Mouse (Mus musculus) stomach, embryonic 16.5 days (tissue): ENCODE data around the gene Fras1. TPM values are rescaled to one million over a fixed set of nuclear protein-coding genes. Genes with fewer than 3 reads are reported as not detected.

Experiments
- ATAC-seq: fragments of 200-750 bp; cut with Nextera tagmentation; 2 replicates; pipeline ENCODE4 v1.8.0; 2017; ENCODE audit warnings: moderate number of reproducible peaks, moderate TSS enrichment; ENCODE audit not compliant: insufficient read depth, low FRiP score
- H3K27ac ChIP-seq: fragments of 300-500 bp; sonication (generic); 2 replicates; pipeline ENCODE4 v1.5.1; 2014; ENCODE audit warnings: low read length
- H3K27me3 ChIP-seq: fragments of 300-500 bp; sonication (generic); 2 replicates; pipeline ENCODE4 v1.6.1; 2014; ENCODE audit warnings: low read length, control low read depth, mixed read lengths; ENCODE audit not compliant: control insufficient read depth, insufficient read depth
- H3K36me3 ChIP-seq: fragments of 300-500 bp; sonication (generic); 2 replicates; pipeline ENCODE4 v1.6.1; 2014; ENCODE audit warnings: low read length; ENCODE audit not compliant: control insufficient read depth, insufficient read depth
- H3K4me1 ChIP-seq: fragments of 300-500 bp; sonication (generic); 2 replicates; pipeline ENCODE4 v1.6.1; 2014; ENCODE audit warnings: low read length, control low read depth, mixed read lengths; ENCODE audit not compliant: control insufficient read depth, insufficient read depth
- H3K4me2 ChIP-seq: fragments of 300-500 bp; sonication (generic); 2 replicates; pipeline ENCODE4 v1.6.1; 2014; ENCODE audit warnings: low read depth, low read length, mixed read lengths
- H3K4me3 ChIP-seq: fragments of 300-500 bp; sonication (generic); replicated peaks from 2 replicates; pipeline ENCODE4 v1.5.1; 2014; ENCODE audit warnings: mild to moderate bottlenecking, low read length
- H3K9ac ChIP-seq: fragments of 300-500 bp; sonication (generic); 2 replicates; pipeline ENCODE4 v1.6.1; 2014; ENCODE audit warnings: low read length
- H3K9me3 ChIP-seq: fragments of 300-500 bp; sonication (generic); replicated peaks from 2 replicates; pipeline ENCODE4 v1.6.1; 2016; ENCODE audit warnings: low read length, control low read depth; ENCODE audit not compliant: control insufficient read depth
- WGBS: fragments of 180-500 bp; shearing (Covaris S2); extraction: QIAGEN DNeasy Blood & Tissue Kit; methylation state at CpG from one replicate; pipeline ENCODE4 v1.1.7; 2014; 5-methylcytosine and 5-hydroxymethylcytosine counted together
- polyA plus RNA-seq: library from polyadenylated mRNA; unstranded; fragments of >200 nt; fragmentation: Nextera tagmentation; extraction: Ambion mirVana; gene quantifications from 2 replicates; pipeline ENCODE4 v1.2.1, GENCODE M21; 2015

Gene Fras1
- polyA plus RNA-seq, 1 experiment from 2014 or later = 18.3 TPM

- H3K4me2 ChIP-seq = no peak overlapping the region
- H3K27me3 ChIP-seq = no peaks in the 10 kb centered on the region
- no peak overlapping the region for H3K9ac ChIP-seq
- no peaks in the 10 kb centered on the region for H3K9me3 ChIP-seq
- 77% methylated on average over 7 of the region's 7 CpGs for WGBS
- H3K36me3 ChIP-seq = no peaks in the 10 kb centered on the region
- H3K27ac ChIP-seq = no peak overlapping the region
- no peak for ATAC-seq
- no peaks in the 10 kb centered on the region for H3K4me1 ChIP-seq
- H3K4me3 ChIP-seq = no peak overlapping the region
These were observed 230.4 kb downstream of the Fras1 start for GRCm38 (mm10) chr5:96603974-96604769.

GRCm38 (mm10) chr5:96608036-96608435 is 234.3 kb downstream of the Fras1 start:
- WGBS = 67% methylated on average over 5 of the region's 5 CpGs
- Histone ChIP-seq H3K9me3 (no peaks in the 10 kb centered on the region), H3K4me1 (no peaks in the 10 kb centered on the region), H3K27ac (no peak overlapping the region), H3K4me3 (no peak overlapping the region), H3K9ac (no peak overlapping the region), H3K27me3 (no peaks in the 10 kb centered on the region), H3K36me3 (no peaks in the 10 kb centered on the region), H3K4me2 (no peak overlapping the region)
- no peak for ATAC-seq

- Histone ChIP-seq H3K4me3 (no peak overlapping the region), H3K4me2 (no peak overlapping the region), H3K27me3 (no peaks in the 10 kb centered on the region), H3K36me3 (no peaks in the 10 kb centered on the region), H3K9ac (no peak overlapping the region), H3K4me1 (no peaks in the 10 kb centered on the region), H3K27ac (no peak overlapping the region), H3K9me3 (no peaks in the 10 kb centered on the region)
- 56% methylated on average over 3 of the region's 3 CpGs for WGBS
- ATAC-seq = no peak
These were observed 235.0 kb downstream of the Fras1 start for GRCm38 (mm10) chr5:96608581-96609280.

GRCm38 (mm10) chr5:96612077-96612476 is 238.3 kb downstream of the Fras1 start:
- no peaks in the 10 kb centered on the region for H3K9me3 ChIP-seq
- H3K36me3 ChIP-seq = no peaks in the 10 kb centered on the region
- 79% methylated on average over 10 of the region's 10 CpGs for WGBS
- H3K9ac ChIP-seq = no peak overlapping the region
- H3K4me1 ChIP-seq = peaks cover 3% of the 10 kb centered on the region
- no peak for ATAC-seq
- H3K27me3 ChIP-seq = no peaks in the 10 kb centered on the region
- no peak overlapping the region for H3K27ac ChIP-seq
- H3K4me2 ChIP-seq = no peak overlapping the region
- H3K4me3 ChIP-seq = no peak overlapping the region

- H3K27me3 ChIP-seq = no peaks in the 10 kb centered on the region
These were observed 243.3 kb downstream of the Fras1 start for GRCm38 (mm10) chr5:96616954-96617646.

GRCm38 (mm10) chr5:96618008-96618407 is 244.3 kb downstream of the Fras1 start:
- no peak for ATAC-seq
- Histone ChIP-seq H3K27ac (no peak overlapping the region), H3K27me3 (no peaks in the 10 kb centered on the region), H3K4me3 (no peak overlapping the region), H3K36me3 (no peaks in the 10 kb centered on the region), H3K4me2 (no peak overlapping the region), H3K9me3 (no peaks in the 10 kb centered on the region), H3K9ac (no peak overlapping the region), H3K4me1 (peaks cover 11% of the 10 kb centered on the region)
- WGBS = 65% methylated on average over 2 of the region's 2 CpGs

More at GRCm38 (mm10) chr5:96616954-96617646, 243.3 kb downstream of the Fras1 start:
- no peak overlapping the region for H3K4me3 ChIP-seq
- peaks cover 8% of the 10 kb centered on the region for H3K4me1 ChIP-seq
- H3K9ac ChIP-seq = no peak overlapping the region
- peak; percentile 73 for ATAC-seq
- 31% methylated on average over 6 of the region's 6 CpGs for WGBS
- no peak overlapping the region for H3K4me2 ChIP-seq
- H3K27ac ChIP-seq = peak overlapping the region; percentile 64; the same call in 1 of the 2 replicates
- H3K9me3 ChIP-seq = no peaks in the 10 kb centered on the region
- H3K36me3 ChIP-seq = no peaks in the 10 kb centered on the region

GRCm38 (mm10) chr5:96620209-96620608 is 246.5 kb downstream of the Fras1 start:
- ATAC-seq = 0 out of 2 replicates have a peak, but pooled peaks have one; percentile 38
- Histone ChIP-seq H3K27ac (no peak overlapping the region), H3K9me3 (no peaks in the 10 kb centered on the region), H3K4me3 (no peak overlapping the region), H3K4me1 (peaks cover 13% of the 10 kb centered on the region), H3K9ac (no peak overlapping the region), H3K36me3 (no peaks in the 10 kb centered on the region), H3K27me3 (no peaks in the 10 kb centered on the region), H3K4me2 (no peak overlapping the region)
- WGBS = 69% methylated on average over 2 of the region's 2 CpGs

- Histone ChIP-seq H3K9ac (no peak overlapping the region), H3K27me3 (no peaks in the 10 kb centered on the region), H3K27ac (no peak overlapping the region), H3K4me2 (no peak overlapping the region), H3K36me3 (no peaks in the 10 kb centered on the region), H3K9me3 (no peaks in the 10 kb centered on the region), H3K4me1 (peaks cover 13% of the 10 kb centered on the region), H3K4me3 (no peak overlapping the region)
- ATAC-seq = no peak
- WGBS = 80% methylated on average over 5 of the region's 5 CpGs
These were observed 246.9 kb downstream of the Fras1 start for GRCm38 (mm10) chr5:96620618-96621017.
